Mouse (Mus musculus): ENCODE data around the gene Prkra.
A peak's percentile ranks its signal among the peaks of the same experiment; 100 is the strongest.
"Not testable (repeated sequence)": the region's sequence is repeated elsewhere in the genome, so short reads cannot be mapped to it uniquely, and the experiment has no call there.

The Prkra gene

DNA sequence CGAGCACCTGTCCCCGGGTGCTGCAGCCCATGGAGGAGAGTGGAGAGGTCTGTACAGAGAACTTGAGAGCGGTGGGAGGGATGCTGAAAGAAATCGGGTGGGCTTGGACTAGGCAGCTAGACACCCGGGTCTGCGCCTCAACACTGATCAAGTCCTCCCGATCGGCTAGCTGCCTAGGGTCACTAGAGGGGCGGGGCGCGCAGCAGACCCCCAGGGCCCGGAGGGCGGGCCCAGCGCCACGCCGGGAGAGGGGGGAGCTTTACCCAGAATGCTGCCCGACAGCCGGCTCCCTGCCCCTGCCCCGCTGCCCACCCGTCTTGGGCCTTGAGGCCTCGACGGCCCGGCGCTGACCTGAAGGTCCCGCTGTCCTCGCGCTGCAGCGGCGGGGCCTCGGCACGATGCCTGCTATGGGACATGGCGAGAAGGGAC is 360 bp downstream of the Prkra start:
- no peaks in the 10 kb centered on the region for H3K36me3 ChIP-seq (ENCODE audit: insufficient read depth, low read length)
- peaks cover 12% of the 10 kb centered on the region for H3K27me3 ChIP-seq (ENCODE audit: insufficient read depth, low read length)
- TF ChIP-seq NANOG (IDR thresholded peaks at IDR 0.05; ENCODE audit: borderline replicate concordance, low read length) (no peak), CTCF (conservative IDR thresholded peaks at IDR 0.05; ENCODE audit: low read length) (no peak), POU5F1 (IDR thresholded peaks at IDR 0.05; ENCODE audit: borderline replicate concordance, low read length) (no peak)
- peak overlapping the region; percentile 93 for H3K4me3 ChIP-seq (replicated peaks; ENCODE audit: low read length)
- peaks cover 12% of the 10 kb centered on the region for H3K4me1 ChIP-seq (replicated peaks; ENCODE audit: low read depth, low read length)
- no peaks in the 10 kb centered on the region for H3K9me3 ChIP-seq (ENCODE audit: low read length)

DNA sequence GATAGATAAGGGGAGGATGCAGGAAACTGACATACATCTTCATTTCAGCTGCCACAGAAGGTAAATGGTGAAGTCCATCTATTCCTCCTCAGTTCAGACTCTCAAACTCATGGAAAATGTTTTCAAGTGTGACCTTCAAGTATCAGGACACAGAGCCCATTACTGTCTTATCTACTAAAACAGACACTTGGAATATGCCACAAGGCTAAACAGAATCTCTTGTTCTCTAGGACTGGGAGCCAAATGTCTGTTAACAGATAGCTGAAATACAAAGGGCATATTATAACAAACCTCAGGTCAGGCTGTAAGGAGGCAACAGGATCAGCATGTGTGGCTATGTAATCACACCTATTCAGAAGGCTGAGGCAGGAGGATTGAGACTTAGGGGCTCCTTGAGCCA is 4.0 kb downstream of the Prkra start:
- TF ChIP-seq CTCF (conservative IDR thresholded peaks at IDR 0.05; ENCODE audit: low read length) (no peak), NANOG (IDR thresholded peaks at IDR 0.05; ENCODE audit: borderline replicate concordance, low read length) (no peak), POU5F1 (IDR thresholded peaks at IDR 0.05; ENCODE audit: borderline replicate concordance, low read length) (no peak)

DNA sequence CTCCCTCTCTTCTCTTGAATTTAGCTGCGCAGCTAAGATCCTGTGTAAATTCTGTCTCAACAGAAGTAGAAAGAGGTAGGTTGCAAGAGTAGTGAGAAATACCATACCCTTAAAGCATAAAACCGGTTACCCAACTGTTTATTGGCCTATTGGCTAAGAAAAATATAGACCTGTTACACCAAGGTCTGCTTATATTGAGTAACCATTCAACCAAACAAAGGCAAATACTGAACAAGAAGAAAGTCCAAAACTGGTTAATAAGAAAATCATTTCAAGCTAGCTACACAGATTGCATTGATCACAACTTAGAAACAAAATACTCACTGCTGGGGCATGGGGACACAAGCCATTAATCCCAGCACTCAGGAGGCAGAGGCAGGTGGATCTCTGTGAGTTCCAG is 8.2 kb downstream of the Prkra start:
- no peak overlapping the region for H3K4me3 ChIP-seq (replicated peaks; ENCODE audit: low read length)
- H3K4me1 ChIP-seq (replicated peaks; ENCODE audit: low read depth, low read length) = no peaks in the 10 kb centered on the region
- H3K27me3 ChIP-seq (ENCODE audit: insufficient read depth, low read length) = no peaks in the 10 kb centered on the region
- H3K9me3 ChIP-seq (ENCODE audit: low read length) = no peaks in the 10 kb centered on the region
- TF ChIP-seq NANOG (IDR thresholded peaks at IDR 0.05; ENCODE audit: borderline replicate concordance, low read length) (no peak), CTCF (conservative IDR thresholded peaks at IDR 0.05; ENCODE audit: low read length) (no peak), POU5F1 (IDR thresholded peaks at IDR 0.05; ENCODE audit: borderline replicate concordance, low read length) (no peak)
- peaks cover 9% of the 10 kb centered on the region for H3K36me3 ChIP-seq (ENCODE audit: insufficient read depth, low read length)

More for the DNA sequence above, 4.0 kb downstream of the Prkra start:
- H3K36me3 ChIP-seq (ENCODE audit: insufficient read depth, low read length) = peaks cover 6% of the 10 kb centered on the region
- H3K4me3 ChIP-seq (replicated peaks; ENCODE audit: low read length) = no peak overlapping the region
- H3K4me1 ChIP-seq (replicated peaks; ENCODE audit: low read depth, low read length) = peaks cover 8% of the 10 kb centered on the region
- no peaks in the 10 kb centered on the region for H3K9me3 ChIP-seq (ENCODE audit: low read length)
- H3K27me3 ChIP-seq (ENCODE audit: insufficient read depth, low read length) = peaks cover 12% of the 10 kb centered on the region

DNA sequence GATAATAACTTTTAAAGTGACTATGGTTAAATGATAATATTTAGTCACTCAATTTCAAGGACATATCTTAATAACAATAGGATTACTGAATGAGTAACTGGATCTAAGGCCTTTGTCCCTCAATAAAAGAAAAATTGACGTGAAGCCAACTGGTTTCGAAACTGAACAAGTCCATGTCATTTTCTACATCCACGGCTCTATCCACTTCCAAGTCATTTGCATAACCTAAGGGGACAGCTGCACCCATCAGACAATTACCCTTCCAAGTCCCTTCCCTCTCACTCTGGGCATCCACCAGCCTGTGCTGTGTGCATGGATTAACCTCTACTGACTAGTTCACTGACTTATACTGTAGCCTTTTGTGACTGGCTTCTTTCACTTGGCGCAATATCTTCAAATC is 16.2 kb downstream of the Prkra start:
- peaks cover 3% of the 10 kb centered on the region; the same call in 1 of the 2 replicates for H3K36me3 ChIP-seq (ENCODE audit: insufficient read depth, low read length)
- H3K27me3 ChIP-seq (ENCODE audit: insufficient read depth, low read length) = no peaks in the 10 kb centered on the region
- TF ChIP-seq POU5F1 (IDR thresholded peaks at IDR 0.05; ENCODE audit: borderline replicate concordance, low read length) (no peak), NANOG (IDR thresholded peaks at IDR 0.05; ENCODE audit: borderline replicate concordance, low read length) (no peak), CTCF (conservative IDR thresholded peaks at IDR 0.05; ENCODE audit: low read length) (no peak)
- H3K9me3 ChIP-seq (ENCODE audit: low read length) = peaks cover 3% of the 10 kb centered on the region
- H3K4me1 ChIP-seq (replicated peaks; ENCODE audit: low read depth, low read length) = no peaks in the 10 kb centered on the region
- H3K4me3 ChIP-seq (replicated peaks; ENCODE audit: low read length) = no peak overlapping the region

DNA sequence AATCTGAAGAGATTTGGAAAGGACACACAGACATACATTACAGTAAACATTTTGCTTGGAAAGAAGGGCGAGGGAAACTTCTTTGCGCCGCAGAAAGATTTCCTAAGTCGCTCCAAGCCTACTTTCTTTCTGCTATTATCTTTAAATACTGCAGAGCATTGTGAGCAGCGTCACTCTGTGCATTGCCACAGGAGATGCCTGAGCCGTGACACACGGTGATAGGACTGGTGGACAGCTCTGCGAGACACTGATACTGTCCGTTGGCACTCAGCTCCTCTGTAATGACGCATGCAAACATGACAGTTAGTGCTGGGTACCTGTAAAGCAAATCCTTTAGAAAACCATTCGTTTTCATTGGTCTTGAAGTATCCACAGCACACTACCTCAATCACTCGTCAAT is 17.5 kb downstream of the Prkra start:
- no peaks in the 10 kb centered on the region for H3K27me3 ChIP-seq (ENCODE audit: insufficient read depth, low read length)
- no peak overlapping the region for H3K4me3 ChIP-seq (replicated peaks; ENCODE audit: low read length)
- no peaks in the 10 kb centered on the region for H3K4me1 ChIP-seq (replicated peaks; ENCODE audit: low read depth, low read length)
- H3K9me3 ChIP-seq (ENCODE audit: low read length) = peaks cover 16% of the 10 kb centered on the region
- H3K36me3 ChIP-seq (ENCODE audit: insufficient read depth, low read length) = no peaks in the 10 kb centered on the region; the same call in 1 of the 2 replicates
- TF ChIP-seq NANOG (IDR thresholded peaks at IDR 0.05; ENCODE audit: borderline replicate concordance, low read length) = no peak
- TF ChIP-seq POU5F1 (IDR thresholded peaks at IDR 0.05; ENCODE audit: borderline replicate concordance, low read length) = no peak
- no peak for TF ChIP-seq CTCF (conservative IDR thresholded peaks at IDR 0.05; ENCODE audit: low read length)

DNA sequence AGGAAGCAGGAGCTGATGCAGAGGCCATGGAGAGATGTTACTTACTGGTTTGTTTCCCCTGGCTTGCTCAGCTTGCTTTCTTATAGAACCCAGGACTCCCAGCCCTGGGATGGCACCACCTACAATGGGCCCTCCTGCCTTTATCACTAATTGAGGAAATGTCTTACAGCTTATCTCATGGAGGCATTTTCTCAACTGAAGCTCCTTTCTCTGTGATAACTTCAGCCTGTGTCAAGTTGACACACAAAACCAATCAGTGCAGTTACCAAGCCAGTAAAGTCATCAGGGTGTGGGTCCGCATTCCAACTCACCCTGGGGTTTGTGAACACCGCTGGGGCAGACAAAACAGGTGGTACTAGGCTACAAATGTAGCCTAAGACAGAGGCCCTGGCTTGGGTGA is 25.5 kb downstream of the Prkra start:
- H3K4me3 ChIP-seq (replicated peaks; ENCODE audit: low read length); H3K27me3 ChIP-seq (ENCODE audit: insufficient read depth, low read length); H3K36me3 ChIP-seq (ENCODE audit: insufficient read depth, low read length); H3K4me1 ChIP-seq (replicated peaks; ENCODE audit: low read depth, low read length): not testable (repeated sequence)
- peaks cover 27% of the 10 kb centered on the region for H3K9me3 ChIP-seq (ENCODE audit: low read length)

DNA sequence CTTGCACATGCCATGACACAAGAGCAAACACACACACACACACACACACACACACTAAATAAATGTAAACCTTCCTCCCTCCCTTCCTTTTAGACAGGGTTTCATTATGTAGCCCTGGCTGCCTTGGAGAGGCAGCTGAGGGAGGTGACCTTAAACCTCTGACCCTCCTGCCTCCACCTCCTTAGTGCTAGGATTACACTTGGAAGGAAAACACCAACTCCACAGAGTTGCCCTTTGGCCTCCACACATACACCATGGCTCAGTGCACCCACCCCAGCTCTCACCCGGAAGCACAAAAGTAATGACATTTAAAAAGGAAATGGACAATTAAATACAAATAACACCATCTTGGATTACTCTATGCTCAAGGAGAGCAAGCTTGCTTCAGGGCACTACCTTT is 26.1 kb downstream of the Prkra start:
- Histone ChIP-seq H3K4me1 (replicated peaks; ENCODE audit: low read depth, low read length) (no peaks in the 10 kb centered on the region), H3K27me3 (ENCODE audit: insufficient read depth, low read length) (no peaks in the 10 kb centered on the region), H3K36me3 (ENCODE audit: insufficient read depth, low read length) (no peaks in the 10 kb centered on the region), H3K4me3 (replicated peaks; ENCODE audit: low read length) (no peak overlapping the region), H3K9me3 (ENCODE audit: low read length) (peaks cover 25% of the 10 kb centered on the region)
- TF ChIP-seq POU5F1 (IDR thresholded peaks at IDR 0.05; ENCODE audit: borderline replicate concordance, low read length) (no peak), CTCF (conservative IDR thresholded peaks at IDR 0.05; ENCODE audit: low read length) (no peak)

DNA sequence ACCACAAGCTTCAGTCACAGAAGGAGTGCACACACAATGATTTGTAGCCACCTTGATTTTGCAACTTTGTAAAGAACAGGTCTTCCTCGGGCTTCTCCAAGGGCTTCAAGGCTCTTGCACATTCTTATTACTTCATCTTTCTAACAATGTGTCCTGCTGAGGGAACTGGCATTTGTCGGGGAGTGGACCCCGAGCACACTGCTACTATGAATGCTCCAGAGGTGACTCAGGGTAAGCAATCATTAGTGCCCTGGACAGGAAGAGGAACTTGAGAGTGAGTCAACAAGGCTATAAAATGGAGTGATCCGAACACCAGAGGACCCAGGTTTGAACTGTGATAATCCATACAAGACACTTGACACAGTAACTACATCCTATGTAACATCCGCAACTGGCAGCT is 27.6 kb downstream of the Prkra start:
- no peak overlapping the region for H3K4me3 ChIP-seq (replicated peaks; ENCODE audit: low read length)
- no peaks in the 10 kb centered on the region for H3K27me3 ChIP-seq (ENCODE audit: insufficient read depth, low read length)
- TF ChIP-seq POU5F1 (IDR thresholded peaks at IDR 0.05; ENCODE audit: borderline replicate concordance, low read length) = no peak
- no peak for TF ChIP-seq CTCF (conservative IDR thresholded peaks at IDR 0.05; ENCODE audit: low read length)
- TF ChIP-seq NANOG (IDR thresholded peaks at IDR 0.05; ENCODE audit: borderline replicate concordance, low read length) = no peak
- H3K4me1 ChIP-seq (replicated peaks; ENCODE audit: low read depth, low read length) = no peaks in the 10 kb centered on the region
- peaks cover 10% of the 10 kb centered on the region for H3K9me3 ChIP-seq (ENCODE audit: low read length)
- no peaks in the 10 kb centered on the region for H3K36me3 ChIP-seq (ENCODE audit: insufficient read depth, low read length)

DNA sequence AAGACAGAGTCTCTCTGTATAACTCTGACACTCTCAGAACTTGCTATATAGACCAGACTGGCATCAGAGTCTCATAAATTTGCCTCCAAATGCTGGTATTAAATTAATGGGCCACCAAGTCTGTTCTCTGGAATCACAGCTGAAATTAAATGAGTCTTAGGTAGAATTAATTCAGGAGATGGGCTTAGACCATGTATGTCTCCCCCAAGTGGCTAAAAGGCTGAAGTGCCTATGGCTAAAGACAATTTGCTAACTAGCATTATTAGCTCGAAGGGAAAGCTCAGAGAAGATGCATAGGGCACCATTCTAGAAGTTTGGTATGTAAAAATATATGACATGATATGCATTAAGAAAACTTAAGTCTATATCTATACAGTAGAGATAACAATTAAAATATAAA is 29.7 kb downstream of the Prkra start:
- Histone ChIP-seq H3K36me3 (ENCODE audit: insufficient read depth, low read length) (no peaks in the 10 kb centered on the region), H3K27me3 (ENCODE audit: insufficient read depth, low read length) (no peaks in the 10 kb centered on the region), H3K9me3 (ENCODE audit: low read length) (no peaks in the 10 kb centered on the region), H3K4me1 (replicated peaks; ENCODE audit: low read depth, low read length) (no peaks in the 10 kb centered on the region), H3K4me3 (replicated peaks; ENCODE audit: low read length) (no peak overlapping the region)
- TF ChIP-seq CTCF (conservative IDR thresholded peaks at IDR 0.05; ENCODE audit: low read length) = peak; percentile 95
- TF ChIP-seq NANOG (IDR thresholded peaks at IDR 0.05; ENCODE audit: borderline replicate concordance, low read length) = no peak
- TF ChIP-seq POU5F1 (IDR thresholded peaks at IDR 0.05; ENCODE audit: borderline replicate concordance, low read length) = no peak
